Mouse (Mus musculus) kidney, embryonic 15.5 days (tissue): ENCODE measurements around the gene Tk1. TPM values are rescaled to one million over a fixed set of nuclear protein-coding genes. Genes with fewer than 3 reads are reported as not detected.

Experiments
- ATAC-seq: fragments of 200-750 bp; cut with Nextera tagmentation; replicated peaks from 2 replicates; pipeline ENCODE4 v1.8.0; 2017; ENCODE audit warnings: moderate TSS enrichment; ENCODE audit not compliant: low FRiP score
- H3K27ac ChIP-seq: fragments of 300-500 bp; sonication (generic); 2 replicates; pipeline ENCODE4 v1.5.1; 2015; ENCODE audit warnings: mild to moderate bottlenecking, inconsistent platforms
- H3K27me3 ChIP-seq: fragments of 300-500 bp; sonication (generic); 2 replicates; pipeline ENCODE4 v1.6.1; 2015; ENCODE audit warnings: inconsistent platforms
- H3K36me3 ChIP-seq: fragments of 300-500 bp; sonication (generic); 2 replicates; pipeline ENCODE4 v1.6.1; 2015; ENCODE audit warnings: inconsistent platforms
- H3K4me1 ChIP-seq: fragments of 300-500 bp; sonication (generic); 2 replicates; pipeline ENCODE4 v1.6.1; 2015; ENCODE audit warnings: inconsistent platforms
- H3K4me2 ChIP-seq: fragments of 300-500 bp; sonication (generic); 2 replicates; pipeline ENCODE4 v1.6.1; 2015; ENCODE audit warnings: moderate library complexity, mild to moderate bottlenecking, inconsistent platforms
- H3K4me3 ChIP-seq: fragments of 300-500 bp; sonication (generic); replicated peaks from 2 replicates; pipeline ENCODE4 v1.5.1; 2015; ENCODE audit warnings: mild to moderate bottlenecking, inconsistent platforms
- H3K9ac ChIP-seq: fragments of 300-500 bp; sonication (generic); 2 replicates; pipeline ENCODE4 v1.6.1; 2015; ENCODE audit warnings: mild to moderate bottlenecking, inconsistent platforms
- H3K9me3 ChIP-seq: fragments of 300-500 bp; sonication (generic); replicated peaks from 2 replicates; pipeline ENCODE4 v1.6.1; 2016; ENCODE audit warnings: inconsistent platforms
- WGBS: fragments of 180-500 bp; shearing (Covaris S2); methylation state at CpG from one replicate; pipeline ENCODE4 v1.1.7; 2015; ENCODE audit warnings: mixed read lengths; 5-methylcytosine and 5-hydroxymethylcytosine counted together
- polyA plus RNA-seq: library from polyadenylated mRNA; unstranded; fragments of >200 nt; fragmentation: Nextera tagmentation; extraction: Ambion mirVana; gene quantifications from 2 replicates; pipeline ENCODE4 v1.2.1, GENCODE M21; 2015

Tk1 gene
- polyA plus RNA-seq = 127 and 128 TPM in 2 replicates

- peak; percentile 71 for ATAC-seq
- no peaks in the 10 kb centered on the region for H3K9me3 ChIP-seq
- H3K27ac ChIP-seq = peak within 1 kb of the TSS; percentile 93
- H3K4me1 ChIP-seq = peaks cover 85% of the 10 kb centered on the region
- WGBS = under 1% methylated on average over 34 of the region's 34 CpGs
- H3K9ac ChIP-seq = peak within 1 kb of the TSS; percentile 81
- no peaks in the 10 kb centered on the region for H3K27me3 ChIP-seq
- peak within 1 kb of the TSS; percentile 94 for H3K4me2 ChIP-seq
- H3K36me3 ChIP-seq = peaks cover 30% of the 10 kb centered on the region
- peak within 1 kb of the TSS; percentile 69 for H3K4me3 ChIP-seq
Observed at GRCm38 (mm10) chr11:117825333-117826101, at the start of gene Tk1, which contains the start of gene Afmid. Gene Tk1, minus strand, starts transcription at chr11:117826092. Gene Afmid, plus strand, starts transcription at chr11:117825924.

GRCm38 (mm10) chr11:117875681-117876080 is 49.8 kb upstream of the Tk1 start:
- Histone ChIP-seq H3K4me1 (peaks cover 67% of the 10 kb centered on the region), H3K9me3 (no peaks in the 10 kb centered on the region), H3K4me2 (no peak overlapping the region), H3K4me3 (no peak overlapping the region), H3K36me3 (no peaks in the 10 kb centered on the region), H3K27ac (no peak overlapping the region), H3K9ac (no peak overlapping the region), H3K27me3 (no peaks in the 10 kb centered on the region)
- WGBS = 47% methylated on average over 6 of the region's 6 CpGs
- ATAC-seq = no peak

GRCm38 (mm10) chr11:117874419-117874818 is 48.5 kb upstream of the Tk1 start:
- no peak overlapping the region for H3K27ac ChIP-seq
- H3K9ac ChIP-seq = no peak overlapping the region
- 53% methylated on average over 4 of the region's 4 CpGs for WGBS
- H3K9me3 ChIP-seq = no peaks in the 10 kb centered on the region
- H3K4me1 ChIP-seq = peaks cover 60% of the 10 kb centered on the region
- H3K36me3 ChIP-seq = no peaks in the 10 kb centered on the region
- no peaks in the 10 kb centered on the region for H3K27me3 ChIP-seq
- H3K4me3 ChIP-seq = no peak overlapping the region
- no peak for ATAC-seq
- H3K4me2 ChIP-seq = no peak overlapping the region

- peak within 1 kb of the TSS; percentile 67 for H3K27ac ChIP-seq
- WGBS = 1% methylated on average over 51 of the region's 51 CpGs
- ATAC-seq = peak; percentile 75
Observed at GRCm38 (mm10) chr11:117872861-117873608, 47.1 kb upstream of the Tk1 start, which contains the start of gene Tha1. Gene Tha1, minus strand, starts transcription at chr11:117873481.

GRCm38 (mm10) chr11:117871911-117872584 is 46.2 kb upstream of the Tk1 start:
- no peaks in the 10 kb centered on the region for H3K9me3 ChIP-seq
- H3K27ac ChIP-seq = no peak overlapping the region
- H3K9ac ChIP-seq = no peak overlapping the region
- 0 out of 2 replicates have a peak overlapping the region, but pooled peaks have one; percentile 80 for H3K4me3 ChIP-seq
- no peaks in the 10 kb centered on the region for H3K36me3 ChIP-seq
- no peaks in the 10 kb centered on the region for H3K27me3 ChIP-seq
- peak overlapping the region; percentile 99 for H3K4me2 ChIP-seq
- H3K4me1 ChIP-seq = peaks cover 37% of the 10 kb centered on the region
- 65% methylated on average over 12 of the region's 12 CpGs for WGBS
- no peak for ATAC-seq

More at GRCm38 (mm10) chr11:117872861-117873608, 47.1 kb upstream of the Tk1 start, which contains the start of gene Tha1:
- Histone ChIP-seq H3K4me1 (peaks cover 46% of the 10 kb centered on the region), H3K36me3 (no peaks in the 10 kb centered on the region), H3K4me3 (peak within 1 kb of the TSS; percentile 80), H3K27me3 (no peaks in the 10 kb centered on the region), H3K9me3 (no peaks in the 10 kb centered on the region), H3K9ac (peak within 1 kb of the TSS; percentile 70), H3K4me2 (peak within 1 kb of the TSS; percentile 99)

- no peak overlapping the region for H3K4me2 ChIP-seq
- no peak overlapping the region for H3K9ac ChIP-seq
- H3K36me3 ChIP-seq = no peaks in the 10 kb centered on the region
- no peaks in the 10 kb centered on the region for H3K9me3 ChIP-seq
- ATAC-seq = no peak
- no peaks in the 10 kb centered on the region for H3K27me3 ChIP-seq
- H3K27ac ChIP-seq = no peak overlapping the region
- H3K4me1 ChIP-seq = peaks cover 40% of the 10 kb centered on the region
- WGBS = 65% methylated on average over 5 of the region's 5 CpGs
- no peak overlapping the region for H3K4me3 ChIP-seq
Observed at GRCm38 (mm10) chr11:117871376-117871775, 45.5 kb upstream of the Tk1 start.

- ATAC-seq = no peak
- Histone ChIP-seq H3K4me2 (no peak overlapping the region), H3K9me3 (no peaks in the 10 kb centered on the region), H3K4me3 (no peak overlapping the region), H3K9ac (no peak overlapping the region), H3K27ac (no peak overlapping the region), H3K27me3 (no peaks in the 10 kb centered on the region), H3K36me3 (no peaks in the 10 kb centered on the region), H3K4me1 (peaks cover 43% of the 10 kb centered on the region)
- 40% methylated on average over 12 of the region's 12 CpGs for WGBS
Observed at GRCm38 (mm10) chr11:117870688-117871365, 44.9 kb upstream of the Tk1 start.

GRCm38 (mm10) chr11:117865988-117866387 is 40.1 kb upstream of the Tk1 start:
- 0 out of 2 replicates have a peak overlapping the region, but pooled peaks have one; percentile 26 for H3K4me2 ChIP-seq
- no peaks in the 10 kb centered on the region for H3K9me3 ChIP-seq
- H3K4me3 ChIP-seq = no peak overlapping the region
- H3K4me1 ChIP-seq = peaks cover 33% of the 10 kb centered on the region
- WGBS = 15% methylated on average over 6 of the region's 6 CpGs
- H3K27me3 ChIP-seq = peaks cover 26% of the 10 kb centered on the region
- ATAC-seq = 0 out of 2 replicates have a peak, but pooled peaks have one; percentile 41
- H3K27ac ChIP-seq = peak overlapping the region; percentile 41
- no peaks in the 10 kb centered on the region for H3K36me3 ChIP-seq
- peak overlapping the region; percentile 18; the same call in 1 of the 2 replicates for H3K9ac ChIP-seq

GRCm38 (mm10) chr11:117864805-117865204 is 38.9 kb upstream of the Tk1 start:
- Histone ChIP-seq H3K4me3 (no peak overlapping the region), H3K4me2 (no peak overlapping the region), H3K27ac (no peak overlapping the region), H3K9me3 (no peaks in the 10 kb centered on the region), H3K9ac (no peak overlapping the region), H3K36me3 (no peaks in the 10 kb centered on the region), H3K27me3 (peaks cover 38% of the 10 kb centered on the region), H3K4me1 (peaks cover 39% of the 10 kb centered on the region)
- 71% methylated on average over 2 of the region's 2 CpGs for WGBS
- ATAC-seq = no peak

GRCm38 (mm10) chr11:117863174-117863856 is 37.4 kb upstream of the Tk1 start:
- Histone ChIP-seq H3K27ac (no peak overlapping the region), H3K4me3 (no peak overlapping the region), H3K27me3 (peaks cover 53% of the 10 kb centered on the region), H3K9ac (no peak overlapping the region), H3K9me3 (no peaks in the 10 kb centered on the region), H3K4me2 (no peak overlapping the region), H3K4me1 (peaks cover 41% of the 10 kb centered on the region), H3K36me3 (no peaks in the 10 kb centered on the region)
- ATAC-seq = no peak
- 48% methylated on average over 11 of the region's 11 CpGs for WGBS

- ATAC-seq = no peak
- Histone ChIP-seq H3K4me2 (peak within 1 kb of the TSS; percentile 31), H3K9me3 (no peaks in the 10 kb centered on the region), H3K27ac (no peak within 1 kb of the TSS), H3K27me3 (peaks cover 54% of the 10 kb centered on the region), H3K36me3 (peaks cover 20% of the 10 kb centered on the region), H3K9ac (no peak within 1 kb of the TSS), H3K4me3 (0 out of 2 replicates have a peak within 1 kb of the TSS, but pooled peaks have one; percentile 7), H3K4me1 (peaks cover 27% of the 10 kb centered on the region)
- 4% methylated on average over 23 of the region's 23 CpGs for WGBS
Observed at GRCm38 (mm10) chr11:117860601-117861000, 34.7 kb upstream of the Tk1 start, which contains the start of gene Tmem235. Gene Tmem235, plus strand, starts transcription at chr11:117860752.
